Mouse (Mus musculus) intestine, embryonic 14.5 days (tissue): ENCODE measurements around the gene March6. TPM values are rescaled to one million over a fixed set of nuclear protein-coding genes. Genes with fewer than 3 reads are reported as not detected.

Experiments
- ATAC-seq: fragments of 200-750 bp; cut with Nextera tagmentation; replicated peaks from 2 replicates; pipeline ENCODE4 v1.8.0; 2017; ENCODE audit warnings: low read depth, moderate number of reproducible peaks, moderate TSS enrichment, moderate library complexity; ENCODE audit not compliant: low FRiP score, low TSS enrichment
- DNase-seq: peaks from one replicate; pipeline ENCODE4 v3.0.0-alpha.2; 2018; ENCODE audit warnings: low spot score
- H3K27ac ChIP-seq: fragments of 300-500 bp; sonication (generic); 2 replicates; pipeline ENCODE4 v1.5.1; 2014; ENCODE audit warnings: low read depth, mild to moderate bottlenecking, control low read depth
- H3K27me3 ChIP-seq: fragments of 300-500 bp; sonication (generic); replicated peaks from 2 replicates; pipeline ENCODE4 v1.6.1; 2014; ENCODE audit warnings: low read length, control low read depth; ENCODE audit not compliant: control insufficient read depth, insufficient read depth
- H3K36me3 ChIP-seq: fragments of 300-500 bp; sonication (generic); 2 replicates; pipeline ENCODE4 v1.6.1; 2014; ENCODE audit warnings: low read length, control low read depth; ENCODE audit not compliant: control insufficient read depth, insufficient read depth
- H3K4me1 ChIP-seq: fragments of 300-500 bp; sonication (generic); replicated peaks from 2 replicates; pipeline ENCODE4 v1.6.1; 2014; ENCODE audit warnings: low read length, control low read depth, mixed read lengths; ENCODE audit not compliant: control insufficient read depth, insufficient read depth
- H3K4me2 ChIP-seq: fragments of 300-500 bp; sonication (generic); 2 replicates; pipeline ENCODE4 v1.6.1; 2014; ENCODE audit warnings: low read length
- H3K4me3 ChIP-seq: fragments of 300-500 bp; sonication (generic); 2 replicates; pipeline ENCODE4 v1.5.1; 2014; ENCODE audit warnings: low read depth, low read length, control low read depth, mixed read lengths
- H3K9ac ChIP-seq: fragments of 300-500 bp; sonication (generic); 2 replicates; pipeline ENCODE4 v1.6.1; 2014; ENCODE audit warnings: mild to moderate bottlenecking, low read length
- H3K9me3 ChIP-seq: fragments of 300-500 bp; sonication (generic); 2 replicates; pipeline ENCODE4 v1.6.1; 2016; ENCODE audit warnings: low read length, control low read depth; ENCODE audit not compliant: control insufficient read depth
- WGBS: fragments of 180-500 bp; shearing (Covaris S2); extraction: QIAGEN DNeasy Blood & Tissue Kit; methylation state at CpG from one replicate; pipeline ENCODE4 v1.1.7; 2014; 5-methylcytosine and 5-hydroxymethylcytosine counted together
- polyA plus RNA-seq: library from polyadenylated mRNA; unstranded; fragments of >200 nt; fragmentation: Nextera tagmentation; extraction: Ambion mirVana; gene quantifications from 2 replicates; pipeline ENCODE4 v1.2.1, GENCODE M21; 2014

March6 gene
- polyA plus RNA-seq, 1 experiment from 2014 or later = 36.2 TPM

DNA sequence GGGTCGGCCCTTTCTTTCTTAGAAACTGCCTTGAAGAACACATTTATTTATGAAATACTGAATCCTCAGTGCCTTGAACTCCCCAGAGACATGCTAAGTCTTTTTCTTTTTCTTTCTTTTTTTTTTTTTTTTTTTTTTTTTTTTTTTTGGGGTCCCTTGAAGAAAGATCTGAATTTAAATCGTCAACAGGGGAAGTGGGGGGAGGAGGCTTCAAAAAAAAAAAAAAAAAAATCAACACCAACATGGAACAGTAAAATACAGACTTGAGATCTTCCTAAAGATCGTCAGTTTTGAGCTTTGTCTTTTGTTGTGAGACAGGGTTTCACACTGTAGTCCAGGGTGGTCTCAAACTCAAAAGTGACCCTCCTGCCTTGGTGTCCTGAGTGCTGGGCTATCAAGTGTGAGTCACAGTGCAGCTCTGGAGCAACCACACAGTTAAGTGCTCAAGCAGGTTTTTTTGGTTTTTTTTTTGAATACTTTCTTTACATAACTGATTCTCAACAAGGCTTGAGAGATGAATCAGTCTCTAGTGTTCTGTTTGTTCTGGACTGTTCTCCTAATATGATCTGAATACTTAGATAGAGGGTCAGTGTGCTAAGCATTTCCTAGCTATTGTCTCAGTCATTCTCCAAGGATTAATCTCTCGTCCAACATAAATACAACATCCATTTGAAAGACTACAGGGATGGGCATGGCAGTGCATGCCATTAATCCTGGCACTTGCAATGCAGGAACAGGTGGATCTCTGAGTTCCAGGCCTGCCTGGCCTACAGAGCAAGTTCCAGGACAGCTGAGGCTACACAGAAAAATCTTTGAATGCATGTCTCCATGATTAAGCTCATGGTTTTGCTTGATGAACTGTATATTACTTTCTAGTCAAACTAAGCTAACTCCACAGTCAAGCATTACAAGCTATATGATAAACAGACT lies 57.9 kb downstream of the March6 start:
- H3K27ac ChIP-seq = no peak overlapping the region
- no peaks in the 10 kb centered on the region for H3K9me3 ChIP-seq
- H3K36me3 ChIP-seq = peaks cover 70% of the 10 kb centered on the region
- DNase-seq (no peak), ATAC-seq (no peak)
- H3K27me3 ChIP-seq = no peaks in the 10 kb centered on the region
- H3K4me1 ChIP-seq = no peaks in the 10 kb centered on the region
- H3K4me2 ChIP-seq = no peak overlapping the region
- no peak overlapping the region for H3K9ac ChIP-seq
- no peak overlapping the region for H3K4me3 ChIP-seq
- WGBS = 73% methylated on average over 4 of the region's 4 CpGs

DNA sequence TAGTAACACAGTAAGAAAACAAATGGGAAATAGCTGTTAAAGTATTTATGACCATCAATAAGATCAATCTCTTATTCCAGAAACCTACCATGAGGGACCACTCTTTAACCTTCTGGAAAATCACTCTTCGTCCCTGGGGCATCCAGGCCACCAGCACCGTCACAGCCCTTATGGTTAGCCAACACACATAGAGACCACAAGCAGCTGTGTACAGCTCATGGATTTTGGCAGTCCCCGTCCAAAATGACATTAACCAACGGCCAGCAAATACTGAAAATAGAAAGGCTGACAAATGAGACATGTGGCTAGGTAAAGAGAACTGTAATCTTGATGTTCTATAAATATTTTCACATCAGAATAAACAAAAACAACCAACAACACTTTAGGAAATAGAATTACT lies 59.3 kb downstream of the March6 start:
- Histone ChIP-seq H3K4me2 (no peak overlapping the region), H3K27ac (no peak overlapping the region), H3K4me1 (no peaks in the 10 kb centered on the region), H3K9ac (no peak overlapping the region), H3K36me3 (peaks cover 71% of the 10 kb centered on the region), H3K27me3 (no peaks in the 10 kb centered on the region), H3K4me3 (no peak overlapping the region), H3K9me3 (no peaks in the 10 kb centered on the region)
- WGBS = 90% methylated on average over 4 of the region's 4 CpGs
- ATAC-seq = no peak
- DNase-seq = no peak

DNA sequence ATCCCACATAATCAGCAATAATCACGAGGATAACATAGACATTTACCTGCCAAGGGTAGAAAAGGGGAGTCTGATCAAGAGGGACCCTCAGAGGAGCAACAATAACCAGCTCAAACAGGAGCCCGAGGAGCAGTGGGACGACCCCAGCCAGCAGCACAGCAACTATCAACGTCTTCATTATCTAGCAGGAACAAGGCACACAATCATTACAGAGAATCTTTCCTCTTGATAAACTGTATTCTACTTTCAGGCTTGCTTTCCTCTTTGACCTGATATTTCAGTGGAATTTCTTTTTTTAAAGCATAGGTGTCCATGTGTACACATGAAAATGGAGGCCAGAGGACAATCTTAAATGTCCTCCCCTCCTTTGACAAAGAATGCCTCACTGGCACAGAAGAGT lies 61.4 kb downstream of the March6 start:
- no peak overlapping the region for H3K9ac ChIP-seq
- no peak overlapping the region for H3K4me2 ChIP-seq
- no peak overlapping the region for H3K27ac ChIP-seq
- H3K9me3 ChIP-seq = no peaks in the 10 kb centered on the region
- ATAC-seq = no peak
- no peaks in the 10 kb centered on the region for H3K4me1 ChIP-seq
- WGBS = 88% methylated on average over 4 of the region's 4 CpGs
- H3K4me3 ChIP-seq = no peak overlapping the region
- no peaks in the 10 kb centered on the region for H3K27me3 ChIP-seq
- peaks cover 73% of the 10 kb centered on the region for H3K36me3 ChIP-seq
- DNase-seq = no peak

DNA sequence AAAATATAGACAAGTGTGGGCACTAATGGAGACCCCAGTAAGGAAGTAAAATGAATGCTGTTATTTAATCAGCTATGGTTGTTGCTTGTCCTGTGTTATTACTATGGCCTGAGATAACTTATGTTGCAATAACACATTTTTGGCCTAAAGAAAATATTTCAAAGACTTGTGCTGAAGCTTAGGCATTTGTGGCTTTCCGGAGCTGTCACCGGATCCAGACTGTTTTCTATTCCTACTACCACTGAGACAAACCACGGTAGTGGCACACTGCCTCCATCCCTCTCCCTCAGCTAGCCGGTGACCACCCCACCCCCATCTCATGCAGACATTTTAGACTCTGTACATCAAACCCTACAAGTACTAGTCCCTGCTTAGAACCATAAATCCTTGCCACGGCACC lies 62.0 kb downstream of the March6 start:
- ATAC-seq = no peak
- no peak overlapping the region for H3K27ac ChIP-seq
- H3K4me3 ChIP-seq = no peak overlapping the region
- no peak overlapping the region for H3K9ac ChIP-seq
- H3K27me3 ChIP-seq = no peaks in the 10 kb centered on the region
- no peak for DNase-seq
- no peaks in the 10 kb centered on the region for H3K4me1 ChIP-seq
- peaks cover 71% of the 10 kb centered on the region for H3K36me3 ChIP-seq
- 88% methylated on average over 5 of the region's 5 CpGs for WGBS
- H3K4me2 ChIP-seq = no peak overlapping the region
- no peaks in the 10 kb centered on the region for H3K9me3 ChIP-seq

DNA sequence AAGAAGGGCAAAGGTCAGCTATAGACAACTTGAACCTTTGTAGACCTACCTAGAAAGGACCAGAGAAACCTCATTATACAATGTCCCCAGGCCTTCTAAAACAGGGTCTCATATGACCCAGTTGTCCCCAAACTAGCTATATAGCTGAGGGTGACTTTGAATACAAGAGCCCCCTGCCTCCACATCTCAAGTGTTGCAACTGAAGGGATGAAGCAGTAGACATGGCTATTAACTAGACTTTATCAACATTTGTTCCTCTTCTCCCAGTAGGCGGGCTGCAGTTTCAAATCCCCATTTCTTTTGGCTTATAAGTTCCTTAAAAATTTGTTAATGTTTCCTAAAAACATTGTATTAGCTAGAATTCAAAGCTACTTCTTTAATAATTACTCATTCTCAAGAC lies 64.1 kb downstream of the March6 start:
- no peak overlapping the region for H3K9ac ChIP-seq
- no peak overlapping the region for H3K27ac ChIP-seq
- no peak overlapping the region for H3K4me3 ChIP-seq
- H3K9me3 ChIP-seq = no peaks in the 10 kb centered on the region
- 97% methylated on average over 1 of the region's 1 CpGs for WGBS
- no peaks in the 10 kb centered on the region for H3K27me3 ChIP-seq
- peaks cover 82% of the 10 kb centered on the region for H3K36me3 ChIP-seq
- DNase-seq (peak; percentile 25), ATAC-seq (no peak)
- no peak overlapping the region for H3K4me2 ChIP-seq
- no peaks in the 10 kb centered on the region for H3K4me1 ChIP-seq

DNA sequence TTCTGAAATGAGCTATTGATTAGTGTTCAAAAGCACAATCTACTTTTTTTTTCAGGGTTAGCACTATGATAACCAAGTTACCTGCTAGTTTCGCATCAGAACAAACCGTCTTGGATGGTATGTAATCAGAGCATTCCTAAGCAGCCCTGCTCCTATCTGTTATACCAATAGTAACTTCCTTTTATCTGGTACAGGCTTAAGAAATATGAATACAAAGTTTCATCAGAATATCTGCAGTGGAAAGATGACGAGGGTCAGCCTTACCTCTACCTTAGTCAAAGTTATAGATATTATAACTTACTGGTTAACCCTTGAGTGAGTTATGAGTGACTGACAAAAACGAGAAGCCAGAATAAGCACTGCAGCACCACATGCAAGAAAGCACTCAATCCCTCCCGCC lies 64.6 kb downstream of the March6 start:
- Histone ChIP-seq H3K4me1 (no peaks in the 10 kb centered on the region), H3K36me3 (peaks cover 82% of the 10 kb centered on the region), H3K27ac (no peak overlapping the region), H3K9me3 (no peaks in the 10 kb centered on the region), H3K27me3 (no peaks in the 10 kb centered on the region), H3K4me3 (no peak overlapping the region), H3K4me2 (no peak overlapping the region), H3K9ac (no peak overlapping the region)
- DNase-seq (no peak), ATAC-seq (no peak)
- 91% methylated on average over 5 of the region's 5 CpGs for WGBS

DNA sequence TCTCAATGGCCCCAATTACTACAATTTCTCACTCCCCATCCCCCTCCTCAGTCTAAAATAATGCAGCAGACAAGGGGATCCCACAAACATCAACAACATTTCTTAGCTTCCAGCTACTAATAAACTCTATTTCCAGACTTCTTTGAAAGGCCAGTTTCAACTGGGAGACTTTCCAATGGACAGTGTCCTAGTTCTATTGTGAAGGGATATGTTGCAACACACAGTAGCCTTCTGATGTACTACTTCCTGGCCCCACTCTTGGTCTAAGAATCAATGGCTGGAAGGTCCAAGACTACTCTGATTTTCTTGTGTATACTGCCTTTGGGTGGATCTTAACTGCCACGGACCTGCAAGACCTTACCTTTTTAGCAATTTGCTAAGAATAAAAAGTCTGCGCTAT lies 65.0 kb downstream of the March6 start:
- no peak overlapping the region for H3K4me3 ChIP-seq
- no peaks in the 10 kb centered on the region for H3K9me3 ChIP-seq
- 98% methylated on average over 2 of the region's 2 CpGs for WGBS
- no peak overlapping the region for H3K27ac ChIP-seq
- no peak overlapping the region for H3K4me2 ChIP-seq
- DNase-seq (no peak), ATAC-seq (no peak)
- H3K27me3 ChIP-seq = no peaks in the 10 kb centered on the region
- H3K4me1 ChIP-seq = no peaks in the 10 kb centered on the region
- H3K36me3 ChIP-seq = peaks cover 82% of the 10 kb centered on the region
- H3K9ac ChIP-seq = no peak overlapping the region

DNA sequence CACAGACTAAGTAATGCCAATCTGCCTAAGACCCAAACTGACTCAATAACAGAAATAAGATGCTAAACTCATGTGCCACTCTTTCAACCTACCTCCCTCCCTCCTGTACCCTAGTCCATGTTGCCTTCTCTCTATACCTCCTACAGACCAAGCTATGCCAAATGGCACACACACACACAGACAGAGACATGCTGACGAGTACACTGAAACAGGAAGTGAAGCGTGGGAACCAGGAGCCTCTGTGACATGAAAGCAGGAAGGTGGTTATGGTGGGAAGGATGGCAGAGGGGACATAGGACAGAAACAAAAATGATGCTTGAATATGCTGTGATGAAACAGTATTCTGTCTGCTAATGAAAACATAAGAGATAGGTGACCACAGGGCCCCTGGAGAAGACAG lies 70.3 kb downstream of the March6 start:
- no peaks in the 10 kb centered on the region for H3K27me3 ChIP-seq
- ATAC-seq (no peak), DNase-seq (no peak)
- no peaks in the 10 kb centered on the region for H3K4me1 ChIP-seq
- no peaks in the 10 kb centered on the region for H3K9me3 ChIP-seq
- H3K4me3 ChIP-seq = no peak overlapping the region
- H3K9ac ChIP-seq = no peak overlapping the region
- H3K4me2 ChIP-seq = no peak overlapping the region
- 85% methylated on average over 2 of the region's 2 CpGs for WGBS
- H3K36me3 ChIP-seq = peaks cover 82% of the 10 kb centered on the region
- H3K27ac ChIP-seq = no peak overlapping the region

DNA sequence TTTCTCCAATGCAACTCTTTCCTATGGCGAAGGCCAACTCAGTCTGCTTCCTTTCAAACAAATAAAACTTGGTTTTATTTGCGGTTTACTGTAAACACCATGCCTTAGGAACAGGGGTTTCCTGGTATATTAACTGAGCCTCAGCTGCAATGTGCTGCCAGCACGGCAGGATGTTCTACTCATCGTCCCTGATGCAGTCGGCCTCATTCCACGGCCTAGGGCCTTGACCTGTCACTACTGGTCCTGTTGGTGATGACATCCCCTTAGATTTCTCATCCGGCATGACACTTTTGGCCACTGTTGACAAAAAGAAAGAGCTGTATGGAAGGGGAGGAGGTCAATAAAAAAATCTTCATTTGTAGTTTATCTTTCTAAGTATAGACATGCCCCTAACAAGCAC lies 72.8 kb downstream of the March6 start:
- WGBS = 92% methylated on average over 7 of the region's 7 CpGs
- 0 out of 2 replicates have a peak, but pooled peaks cover under 1% of the 10 kb centered on the region for H3K4me1 ChIP-seq
- ATAC-seq = no peak
- H3K4me3 ChIP-seq = no peak overlapping the region
- no peak overlapping the region for H3K9ac ChIP-seq
- no peak overlapping the region for H3K4me2 ChIP-seq
- H3K36me3 ChIP-seq = peaks cover 62% of the 10 kb centered on the region
- no peak for DNase-seq
- H3K27ac ChIP-seq = no peak overlapping the region
- H3K9me3 ChIP-seq = no peaks in the 10 kb centered on the region
- no peaks in the 10 kb centered on the region for H3K27me3 ChIP-seq
